Mouse (Mus musculus): ENCODE results near the gene Scly.

DNA sequence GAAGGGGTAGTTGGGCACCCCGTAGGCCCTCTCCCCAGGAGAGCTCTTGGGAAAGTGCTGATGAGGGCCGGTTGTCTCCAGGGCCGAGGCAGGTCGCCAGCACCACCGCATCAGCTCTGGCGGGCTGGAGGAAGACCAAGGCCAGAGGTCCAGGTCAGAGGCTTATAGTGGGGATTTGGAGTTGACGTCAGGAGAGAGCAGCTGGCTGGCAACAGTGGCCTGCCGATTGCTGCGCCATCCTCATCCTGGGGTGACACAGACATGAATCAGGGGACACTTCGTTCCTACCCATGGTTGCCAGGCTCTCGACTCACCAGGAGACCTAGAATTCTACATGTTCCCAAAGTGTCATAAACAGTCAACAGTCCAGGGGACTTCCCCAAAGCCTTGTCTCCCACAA, 58.0 kb downstream of the Scly start:
- no peak for TF ChIP-seq CTCF (IDR thresholded peaks at IDR 0.05; ENCODE audit: insufficient read depth, low read length)
- no peak for TF ChIP-seq POLR2A (IDR thresholded peaks at IDR 0.05; ENCODE audit: borderline replicate concordance, extremely low read depth, low read depth, low read length)
